Mouse (Mus musculus) kidney, adult 2 months (tissue): ENCODE data around the gene Tmem120a. TPM values are rescaled to one million over a fixed set of nuclear protein-coding genes. Genes with fewer than 3 reads are reported as not detected.
A peak's percentile ranks its signal among the peaks of the same experiment; 100 is the strongest.

Experiments used
- DNase-seq: peaks from one replicate; pipeline ENCODE4 v3.0.0; 2021
- H3K27ac ChIP-seq: fragments of 200-500 bp; 2 replicates; pipeline ENCODE4 v1.5.1; 2012; ENCODE audit warnings: low read depth, low read length, control low read depth, inconsistent platforms; ENCODE audit not compliant: insufficient read depth
- H3K27me3 ChIP-seq: fragments of 200-500 bp; replicated peaks from 2 replicates; pipeline ENCODE4 v1.6.1; 2012; ENCODE audit warnings: mild to moderate bottlenecking, moderate library complexity, low read length, inconsistent platforms; ENCODE audit not compliant: control insufficient read depth, insufficient read depth
- H3K36me3 ChIP-seq: fragments of 200-500 bp; 2 replicates; pipeline ENCODE4 v1.6.1; 2012; ENCODE audit warnings: mild to moderate bottlenecking, moderate library complexity, low read length, inconsistent platforms; ENCODE audit not compliant: control insufficient read depth, insufficient read depth
- H3K4me1 ChIP-seq: fragments of 200-500 bp; 2 replicates; pipeline ENCODE4 v1.6.1; 2011; ENCODE audit warnings: low read length; ENCODE audit not compliant: control insufficient read depth, insufficient read depth
- H3K4me3 ChIP-seq: fragments of 200-500 bp; 2 replicates; pipeline ENCODE4 v1.5.1; 2011; ENCODE audit warnings: mild to moderate bottlenecking, low read depth, low read length, control low read depth; ENCODE audit not compliant: insufficient read depth
- CTCF ChIP-seq: fragments of 200-500 bp; conservative IDR thresholded peaks from 2 replicates; pipeline ENCODE4 v1.5.1; 2011; ENCODE audit warnings: low read depth, mild to moderate bottlenecking, control low read depth, low read length, moderate library complexity, mixed read lengths; ENCODE audit not compliant: insufficient read depth, insufficient read length
- POLR2A ChIP-seq: fragments of 200-500 bp; IDR thresholded peaks from one replicate; pipeline ENCODE4 v1.6.1; 2011; ENCODE audit warnings: low read depth, low read length, control low read depth
- WGBS: fragments of 180-500 bp; shearing (Covaris S2); methylation state at CpG from one replicate; pipeline ENCODE4 v1.1.7; 2018; 5-methylcytosine and 5-hydroxymethylcytosine counted together
- polyA plus RNA-seq: library from polyadenylated mRNA; depleted of rRNA; stranded (reverse); fragments of >200 nt; gene quantifications from 2 replicates; pipeline ENCODE4 v1.2.3, GENCODE M21; 2012

Tmem120a gene
- polyA plus RNA-seq, 1 experiment = 96.7 TPM

DNA sequence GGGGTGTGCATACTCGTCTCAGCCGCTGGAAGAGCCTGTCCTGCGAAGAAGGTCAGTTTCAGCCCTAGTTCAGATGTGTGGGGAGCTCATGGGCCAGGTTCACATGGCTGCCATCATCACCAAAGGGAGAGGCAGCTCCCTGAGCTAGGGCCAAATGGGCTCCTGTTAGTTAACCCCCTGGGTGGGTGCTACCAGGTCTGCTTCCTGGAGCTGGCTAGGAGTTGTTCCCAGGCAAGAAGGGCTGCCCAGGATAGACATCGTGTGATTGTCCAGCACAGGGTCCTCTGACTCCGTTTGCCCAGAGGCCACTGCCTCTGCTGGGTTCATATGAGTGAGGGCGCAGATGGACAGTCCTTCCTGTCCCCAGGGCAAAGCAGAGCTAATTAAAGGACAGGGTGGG is 18.3 kb downstream of the Tmem120a start:
- H3K36me3 ChIP-seq = peaks cover 5% of the 10 kb centered on the region
- TF ChIP-seq POLR2A (no peak), CTCF (no peak)
- 60% methylated on average over 6 of the region's 6 CpGs for WGBS
- H3K27ac ChIP-seq = no peak overlapping the region
- no peak for DNase-seq
- no peaks in the 10 kb centered on the region for H3K27me3 ChIP-seq
- no peak overlapping the region for H3K4me3 ChIP-seq
- H3K4me1 ChIP-seq = peaks cover 26% of the 10 kb centered on the region

DNA sequence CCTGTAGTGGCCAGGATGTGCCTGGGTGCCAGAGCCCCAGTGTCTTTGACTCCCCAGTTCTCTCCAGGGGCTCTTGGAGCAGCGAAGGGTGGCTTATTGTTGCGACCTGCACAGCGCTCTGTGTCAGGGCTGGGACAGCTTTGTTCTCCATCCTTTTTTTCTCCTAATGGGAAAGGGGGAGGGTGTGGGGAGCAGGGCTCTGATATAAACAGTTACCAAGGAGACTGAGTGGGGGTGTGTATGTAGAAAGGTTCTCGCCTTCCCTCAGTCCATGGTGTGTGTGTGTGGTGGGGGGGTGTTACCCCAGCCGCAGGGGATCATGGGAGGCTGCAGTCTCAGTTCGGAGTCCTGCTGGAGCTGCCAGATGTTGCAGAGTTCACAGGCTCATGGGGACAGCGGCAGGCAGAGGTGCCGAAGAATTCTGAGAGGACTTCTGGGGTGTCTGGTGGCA is 18.8 kb downstream of the Tmem120a start:
- WGBS = 48% methylated on average over 8 of the region's 8 CpGs
- TF ChIP-seq CTCF (no peak), POLR2A (no peak)
- Histone ChIP-seq H3K4me3 (no peak overlapping the region), H3K27ac (no peak overlapping the region), H3K4me1 (peaks cover 27% of the 10 kb centered on the region), H3K27me3 (no peaks in the 10 kb centered on the region), H3K36me3 (peaks cover 3% of the 10 kb centered on the region; the same call in 1 of the 2 replicates)
- DNase-seq = peak; percentile 48

DNA sequence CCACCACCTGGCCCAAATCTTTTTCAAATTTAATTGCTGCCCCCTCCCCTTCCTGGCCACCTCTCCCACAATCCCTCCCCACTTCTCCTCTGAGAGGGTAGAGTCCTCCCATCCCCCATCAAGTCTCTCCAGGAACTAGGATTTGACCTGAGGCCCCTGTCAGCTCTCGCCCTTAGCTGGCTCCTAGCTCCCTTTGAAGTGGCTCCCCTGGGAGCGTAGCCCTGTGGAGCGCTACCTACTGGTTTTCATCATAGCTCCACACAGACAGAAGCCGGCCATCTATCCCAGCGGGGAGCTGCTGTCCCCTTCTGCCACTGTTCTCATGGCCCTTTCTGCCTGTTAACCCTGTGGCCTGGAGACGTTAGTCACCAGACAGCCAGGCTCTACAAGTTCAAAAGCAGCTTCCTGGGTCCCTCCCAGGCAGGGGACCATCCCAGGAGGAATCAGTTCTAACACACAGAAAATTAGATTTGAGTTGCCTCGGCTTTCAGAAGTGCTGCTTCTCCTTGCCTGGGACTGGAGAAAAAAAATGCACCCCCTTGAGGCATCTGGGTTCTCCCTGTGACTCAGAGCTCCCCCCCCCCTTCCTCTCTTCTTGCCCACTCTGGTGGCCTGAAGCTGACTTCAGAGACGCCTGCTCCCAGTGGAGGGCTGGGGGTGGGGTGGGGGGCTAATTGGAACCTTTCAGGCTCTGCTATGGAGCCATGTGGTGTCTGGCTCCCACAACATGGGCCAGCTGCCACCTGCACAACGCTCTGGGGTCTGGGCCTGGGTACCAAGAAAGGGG is 19.5 kb downstream of the Tmem120a start:
- TF ChIP-seq POLR2A = no peak
- no peak for TF ChIP-seq CTCF
- Histone ChIP-seq H3K27ac (no peak overlapping the region), H3K4me3 (no peak overlapping the region), H3K27me3 (no peaks in the 10 kb centered on the region), H3K36me3 (peaks cover under 1% of the 10 kb centered on the region; the same call in 1 of the 2 replicates), H3K4me1 (peaks cover 31% of the 10 kb centered on the region)
- no peak for DNase-seq
- 41% methylated on average over 9 of the region's 9 CpGs for WGBS

DNA sequence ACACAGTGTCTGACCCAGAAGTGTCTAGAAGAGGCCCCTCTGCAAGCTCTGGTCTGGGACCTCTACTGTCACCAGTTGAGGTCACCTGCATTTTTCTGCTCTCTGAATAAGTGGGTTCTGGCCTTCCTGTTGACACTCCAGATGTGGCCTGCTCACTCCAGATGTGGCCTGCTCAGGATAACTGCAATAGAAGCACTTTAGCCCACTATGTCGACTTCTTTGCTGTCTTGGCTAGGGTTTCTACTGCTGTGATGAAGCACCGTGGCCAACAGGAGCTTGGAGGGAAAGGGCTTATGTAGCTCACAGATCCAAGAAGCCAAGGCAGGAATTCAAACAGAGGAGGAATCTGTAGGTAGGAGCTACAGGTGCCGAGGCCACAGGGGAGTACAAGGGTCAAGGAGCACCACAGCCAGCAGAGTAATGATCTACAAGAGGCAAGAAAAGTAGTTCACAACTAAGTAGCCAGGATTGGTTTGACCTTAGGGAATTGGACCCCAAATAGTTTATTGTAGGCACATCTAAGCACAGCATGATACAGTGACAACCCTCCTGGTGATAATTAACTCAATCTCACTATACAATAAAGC is 21.0 kb downstream of the Tmem120a start:
- peaks cover 38% of the 10 kb centered on the region for H3K4me1 ChIP-seq
- TF ChIP-seq CTCF (no peak), POLR2A (no peak)
- H3K27me3 ChIP-seq = no peaks in the 10 kb centered on the region
- DNase-seq = peak; percentile 78
- H3K36me3 ChIP-seq = no peaks in the 10 kb centered on the region
- H3K27ac ChIP-seq = no peak overlapping the region
- WGBS = 34% methylated on average over 3 of the region's 3 CpGs
- H3K4me3 ChIP-seq = no peak overlapping the region

DNA sequence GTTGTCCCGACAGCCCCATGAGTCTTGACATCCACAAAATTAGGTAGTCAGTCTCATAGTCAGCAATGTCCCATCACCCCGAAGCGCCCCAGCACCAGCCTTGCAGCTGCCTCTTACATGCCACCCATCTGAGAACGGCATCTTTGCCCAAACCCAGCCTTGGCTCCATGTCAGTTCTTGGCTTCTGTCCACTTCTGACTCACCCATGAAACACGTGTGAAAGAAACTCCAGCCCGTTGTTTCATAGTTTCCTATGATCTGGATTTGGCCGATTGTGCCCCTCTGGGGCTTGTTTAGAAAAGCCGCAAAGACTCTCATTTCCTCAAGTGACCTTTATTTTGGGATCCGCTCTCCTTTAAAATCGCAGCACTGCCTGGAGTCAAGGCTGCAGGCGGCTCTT is 22.1 kb downstream of the Tmem120a start:
- no peak overlapping the region for H3K4me3 ChIP-seq
- 52% methylated on average over 11 of the region's 11 CpGs for WGBS
- no peak overlapping the region for H3K27ac ChIP-seq
- no peaks in the 10 kb centered on the region for H3K27me3 ChIP-seq
- peak; percentile 63 for DNase-seq
- H3K4me1 ChIP-seq = peaks cover 38% of the 10 kb centered on the region
- no peak for TF ChIP-seq CTCF
- no peaks in the 10 kb centered on the region for H3K36me3 ChIP-seq

DNA sequence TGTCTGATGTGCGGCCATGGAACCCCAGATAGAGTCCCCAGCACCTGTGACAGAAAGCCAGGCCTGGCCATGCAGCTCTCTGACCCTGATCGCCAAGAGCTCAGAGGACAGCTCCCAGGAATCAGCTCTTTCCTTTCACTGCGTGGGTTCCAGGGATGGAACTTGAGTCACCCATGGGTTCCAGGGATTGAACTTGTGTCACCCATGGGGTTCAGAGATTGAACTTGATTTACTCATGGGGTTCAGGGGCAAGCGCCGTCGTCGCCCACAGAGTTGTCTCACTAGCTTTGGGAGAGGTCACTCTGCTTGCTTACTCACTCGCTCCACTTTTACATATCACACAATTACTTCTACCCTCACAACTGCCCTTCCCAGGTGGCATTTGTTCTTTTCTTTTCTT is 23.2 kb downstream of the Tmem120a start:
- WGBS = 91% methylated on average over 8 of the region's 8 CpGs
- DNase-seq = no peak
- TF ChIP-seq CTCF (no peak), POLR2A (no peak)
- H3K4me3 ChIP-seq = no peak overlapping the region
- peaks cover 33% of the 10 kb centered on the region for H3K4me1 ChIP-seq
- no peaks in the 10 kb centered on the region for H3K27me3 ChIP-seq
- no peaks in the 10 kb centered on the region for H3K36me3 ChIP-seq
- H3K27ac ChIP-seq = no peak overlapping the region

DNA sequence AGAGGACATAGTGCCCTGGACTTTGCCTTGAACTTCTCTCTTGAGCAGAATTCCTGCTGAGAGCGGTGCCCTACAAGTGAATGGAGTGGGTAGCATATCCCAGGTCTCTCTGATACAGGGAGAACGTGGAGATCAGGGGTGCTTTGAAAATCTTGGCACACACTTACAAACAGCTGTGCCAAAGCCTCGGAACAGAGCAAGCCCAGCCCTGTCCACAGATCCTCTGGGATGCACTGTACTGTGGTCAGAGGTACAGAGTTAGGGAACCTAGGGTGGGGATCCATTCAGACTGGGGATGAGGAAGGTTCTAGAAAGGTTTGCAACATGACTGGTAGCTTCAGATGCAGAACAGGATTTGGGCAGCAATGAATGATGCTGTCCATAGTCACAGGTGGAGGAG is 24.1 kb downstream of the Tmem120a start:
- WGBS = 60% methylated on average over 3 of the region's 3 CpGs
- H3K27ac ChIP-seq = no peak overlapping the region
- no peaks in the 10 kb centered on the region; the same call in 1 of the 2 replicates for H3K36me3 ChIP-seq
- H3K4me1 ChIP-seq = peaks cover 24% of the 10 kb centered on the region
- no peak for TF ChIP-seq CTCF
- no peak for TF ChIP-seq POLR2A
- no peaks in the 10 kb centered on the region for H3K27me3 ChIP-seq
- no peak for DNase-seq
- H3K4me3 ChIP-seq = no peak overlapping the region
